In genomic region chr6:108783184-108783881, GRCm38 (mm10) we compare ENCODE assay signal across 8 mouse cellular contexts. TPM values are rescaled to one million over a fixed set of nuclear protein-coding genes. Genes with fewer than 3 reads are reported as not detected.
DNase-seq lines count a peak whose midpoint lies in the region; ATAC-seq lines count a peak whose summit lies in the region.

No protein-coding gene starts in this region.

- peak; percentile 59 for DNase-seq in embryo, embryonic 10 days (ENCODE audit: low spot score)
- no peak for DNase-seq in embryo, embryonic 9.5 days (ENCODE audit: extremely low spot score)
- DNase-seq in adrenal gland, postnatal 10 days = peak; percentile 62
- DNase-seq in hindbrain, embryonic 10.5 days (ENCODE audit: low spot score) = no peak
- DNase-seq in layer of hippocampus, postnatal 25 days (ENCODE audit: extremely low spot score in 1 of 2, low spot score in 1 of 2) = peak; percentile 16 to 20
- DNase-seq in lung, postnatal 14 days = peak; percentile 31
- DNase-seq in right cerebral cortex, postnatal 10 days (ENCODE audit: low spot score in 2 of 2) = peak; percentile 55 to 58

- H3K27ac ChIP-seq in forebrain, embryonic 13.5 days = peak overlapping the region; percentile 78
- peak overlapping the region; percentile 91 for H3K27ac ChIP-seq in hindbrain, embryonic 10.5 days

- no peaks in the 10 kb centered on the region for H3K36me3 ChIP-seq in forebrain, embryonic 13.5 days (ENCODE audit: poor library complexity, severe bottlenecking)
- H3K36me3 ChIP-seq in hindbrain, embryonic 10.5 days = no peaks in the 10 kb centered on the region

- H3K9ac ChIP-seq in forebrain, embryonic 13.5 days = peak overlapping the region; percentile 93

- no peaks in the 10 kb centered on the region for H3K9me3 ChIP-seq in forebrain, embryonic 13.5 days (replicated peaks)
- H3K9me3 ChIP-seq in hindbrain, embryonic 10.5 days = no peaks in the 10 kb centered on the region

- WGBS in forebrain, embryonic 13.5 days = under 1% methylated on average over 54 of the region's 57 CpGs
- under 1% methylated on average over 57 of the region's 57 CpGs for WGBS in hindbrain, embryonic 10.5 days

- peak; percentile 81 for ATAC-seq in forebrain, embryonic 13.5 days

- H3K4me3 ChIP-seq in forebrain, embryonic 13.5 days = peak overlapping the region; percentile 88
- H3K4me3 ChIP-seq in hindbrain, embryonic 10.5 days = peak overlapping the region; percentile 99

- peaks cover 23% of the 10 kb centered on the region for H3K4me1 ChIP-seq in forebrain, embryonic 13.5 days
- peaks cover 18% of the 10 kb centered on the region for H3K4me1 ChIP-seq in hindbrain, embryonic 10.5 days (replicated peaks)

- no peaks in the 10 kb centered on the region for H3K27me3 ChIP-seq in forebrain, embryonic 13.5 days
- H3K27me3 ChIP-seq in hindbrain, embryonic 10.5 days (ENCODE audit: insufficient read depth, poor library complexity, severe bottlenecking) = no peaks in the 10 kb centered on the region

- peak overlapping the region; percentile 84 for H3K4me2 ChIP-seq in forebrain, embryonic 13.5 days

RNA-seq across cellular contexts. Expression of gene Arl8b, which starts 0.4 kb away (rescaled TPM):
- total RNA-seq in adrenal gland, postnatal 10 days (2021) = 100 to 1,000 TPM; 101 to 103 TPM
- polyA plus RNA-seq in forebrain, embryonic 13.5 days (2015; fragmentation: Nextera tagmentation; extraction: Ambion mirVana) = 75.7 and 82.8 TPM in 2 replicates
- polyA plus RNA-seq in hindbrain, embryonic 10.5 days (2016; fragmentation: Nextera tagmentation; extraction: Ambion mirVana) = 63.5 and 65.9 TPM in 2 replicates
- total RNA-seq in layer of hippocampus, postnatal 25 days (2021) = 100 to 1,000 TPM; 186 to 217 TPM

RNA-seq across cellular contexts. Expression of gene Edem1, which starts 45.1 kb away (rescaled TPM):
- total RNA-seq in adrenal gland, postnatal 10 days (2021) = 10 to 100 TPM; 55.7 to 56.7 TPM
- polyA plus RNA-seq in forebrain, embryonic 13.5 days (2015; fragmentation: Nextera tagmentation; extraction: Ambion mirVana) = 8.6 and 9.1 TPM in 2 replicates
- polyA plus RNA-seq in hindbrain, embryonic 10.5 days (2016; fragmentation: Nextera tagmentation; extraction: Ambion mirVana) = 16.7 and 16.8 TPM in 2 replicates
- 10 to 100 TPM; 14.8 to 17.0 TPM for total RNA-seq in layer of hippocampus, postnatal 25 days (2021)

Comparison
In these comparisons a context has a peak if more than half of its experiments do, and no peak if none do; other contexts are left out.
1. DNase-seq: peak in embryo, embryonic 10 days (single experiment), adrenal gland, postnatal 10 days (single experiment), layer of hippocampus, postnatal 25 days (2 of 2), lung, postnatal 14 days (single experiment) and right cerebral cortex, postnatal 10 days (2 of 2); none in embryo, embryonic 9.5 days (single experiment) and hindbrain, embryonic 10.5 days (single experiment).